Mouse (Mus musculus): ENCODE results near the gene Spop.

GRCm38 (mm10) chr11:95540637-95541385, 126.9 kb downstream of the Spop start:
- TF ChIP-seq CTCF (IDR thresholded peaks at IDR 0.05; ENCODE audit: low read depth) (no peak), EP300 (IDR thresholded peaks at IDR 0.05; ENCODE audit: low read depth) (no peak)

Measured in heart, postnatal 0 days (tissue).